Mouse (Mus musculus): Measurements from ENCODE around the gene Ly6g5c. TPM values are rescaled to one million over a fixed set of nuclear protein-coding genes. Genes with fewer than 3 reads are reported as not detected.

Gene Ly6g5c
- total and polyA plus RNA-seq, 3 experiments = not detected

GRCm38 (mm10) chr17:35083929-35084497 lies 24.1 kb upstream of the Ly6g5c start:
- no peak overlapping the region for H3K9ac ChIP-seq (ENCODE audit: low read depth, low read length)
- H3K4me1 ChIP-seq (ENCODE audit: control insufficient read depth, insufficient read depth, low read length) = peaks cover 3% of the 10 kb centered on the region; the same call in 1 of the 2 replicates
- H3K4me3 ChIP-seq = no peak overlapping the region
- H3K79me2 ChIP-seq (replicated peaks; ENCODE audit: control insufficient read depth, insufficient read depth, low read length) = no peaks in the 10 kb centered on the region
- intact Hi-C loops (cut with DNase I) = no loop called here
- WGBS = 49% methylated on average over 3 of the region's 3 CpGs
- H3K27me3 ChIP-seq (ENCODE audit: control insufficient read depth, insufficient read depth, low read length) = no peaks in the 10 kb centered on the region
- no peak overlapping the region for H3K27ac ChIP-seq
- DNase-seq = no peak
- TF ChIP-seq CTCF (IDR thresholded peaks at IDR 0.05) (no peak), POLR2A (IDR thresholded peaks at IDR 0.05; ENCODE audit: insufficient read depth, low read depth, low read length) (no peak), EP300 (IDR thresholded peaks at IDR 0.05; ENCODE audit: insufficient read depth, low read depth, low read length) (no peak)
- no peaks in the 10 kb centered on the region for H3K36me3 ChIP-seq (ENCODE audit: control insufficient read depth, insufficient read depth, low read length)

DNA sequence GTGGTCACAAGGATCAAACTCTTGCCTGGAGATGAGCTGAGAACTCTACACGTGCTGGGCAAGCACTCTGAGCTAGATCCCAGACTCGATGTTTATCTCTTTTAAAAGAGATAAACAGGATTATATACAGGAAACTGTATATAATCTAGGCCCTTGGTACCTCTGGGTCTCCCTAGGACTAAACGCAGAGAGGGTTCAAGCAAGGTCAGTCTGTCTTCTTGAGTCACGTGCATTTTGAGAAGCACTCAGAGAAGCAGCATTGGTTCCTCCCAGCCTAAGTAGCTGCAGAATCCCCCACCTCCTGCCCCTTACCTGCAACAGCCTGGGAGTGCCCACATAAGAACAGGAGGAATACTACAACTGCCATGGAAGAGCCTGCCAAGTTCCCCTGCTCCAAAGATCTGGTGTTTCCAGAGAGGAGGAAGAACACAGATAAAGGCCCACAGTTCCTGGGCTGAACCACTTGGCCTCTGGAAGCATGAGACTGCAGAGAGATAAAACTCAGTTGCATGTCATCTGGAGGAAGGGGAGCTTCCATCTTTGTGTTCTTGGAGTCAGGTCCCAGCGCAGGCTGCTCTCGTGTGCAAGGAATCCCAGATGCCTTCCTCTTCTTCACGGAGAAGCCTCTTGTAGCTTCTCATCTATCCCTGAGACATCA lies 22.7 kb upstream of the Ly6g5c start, which contains the start of gene Ly6g6f:
Gene Ly6g6f (minus strand): TSS at position 403 of the 658 bp plus-strand sequence.
- H3K4me1 ChIP-seq (ENCODE audit: control insufficient read depth, insufficient read depth, low read length) = peaks cover 1% of the 10 kb centered on the region; the same call in 1 of the 2 replicates
- no peaks in the 10 kb centered on the region for H3K79me2 ChIP-seq (replicated peaks; ENCODE audit: control insufficient read depth, insufficient read depth, low read length)
- H3K27ac ChIP-seq = no peak within 1 kb of the TSS
- H3K27me3 ChIP-seq (ENCODE audit: control insufficient read depth, insufficient read depth, low read length) = no peaks in the 10 kb centered on the region
- DNase-seq = no peak
- no peak for TF ChIP-seq EP300 (IDR thresholded peaks at IDR 0.05; ENCODE audit: insufficient read depth, low read depth, low read length)
- no peak for TF ChIP-seq POLR2A (IDR thresholded peaks at IDR 0.05; ENCODE audit: insufficient read depth, low read depth, low read length)
- TF ChIP-seq CTCF (IDR thresholded peaks at IDR 0.05) = no peak
- 36% methylated on average over 7 of the region's 7 CpGs for WGBS
- H3K9ac ChIP-seq (ENCODE audit: low read depth, low read length) = no peak within 1 kb of the TSS
- intact Hi-C loops (cut with DNase I) = no loop called here
- H3K4me3 ChIP-seq = no peak within 1 kb of the TSS
- no peaks in the 10 kb centered on the region for H3K36me3 ChIP-seq (ENCODE audit: control insufficient read depth, insufficient read depth, low read length)

DNA sequence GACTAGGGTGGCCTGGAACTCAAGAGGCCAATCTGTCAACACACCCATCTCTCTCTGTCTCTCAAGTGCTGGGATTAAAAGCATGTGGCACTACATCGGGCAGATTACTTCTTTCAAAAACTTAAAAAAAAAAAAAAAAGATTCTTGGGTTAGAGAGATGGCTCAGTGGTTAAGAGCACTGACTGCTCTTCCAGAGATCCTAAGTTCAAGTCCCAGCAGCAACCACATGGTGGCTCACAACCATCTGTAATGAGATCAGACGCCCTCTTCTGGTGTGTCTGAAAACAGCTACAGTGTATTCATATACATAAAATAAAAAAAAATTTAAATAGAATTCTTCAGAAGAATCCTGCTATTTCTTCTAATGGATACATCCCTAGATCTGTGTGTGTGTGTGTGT lies 19.9 kb upstream of the Ly6g5c start:
- no peak overlapping the region for H3K27ac ChIP-seq
- no peaks in the 10 kb centered on the region for H3K79me2 ChIP-seq (replicated peaks; ENCODE audit: control insufficient read depth, insufficient read depth, low read length)
- H3K4me3 ChIP-seq = no peak overlapping the region
- no peaks in the 10 kb centered on the region for H3K36me3 ChIP-seq (ENCODE audit: control insufficient read depth, insufficient read depth, low read length)
- H3K9ac ChIP-seq (ENCODE audit: low read depth, low read length) = no peak overlapping the region
- H3K27me3 ChIP-seq (ENCODE audit: control insufficient read depth, insufficient read depth, low read length) = no peaks in the 10 kb centered on the region
- peaks cover 1% of the 10 kb centered on the region; the same call in 1 of the 2 replicates for H3K4me1 ChIP-seq (ENCODE audit: control insufficient read depth, insufficient read depth, low read length)
- WGBS = 34% methylated on average over 2 of the region's 2 CpGs
- DNase-seq = no peak
- intact Hi-C loops (cut with DNase I) = loop anchor here (2.0 kb wide), 2 partner anchors 29 to 67 kb away; partner anchors contain the start of gene Ddah2
- TF ChIP-seq EP300 (IDR thresholded peaks at IDR 0.05; ENCODE audit: insufficient read depth, low read depth, low read length) (no peak), CTCF (IDR thresholded peaks at IDR 0.05) (peak; percentile 50)

DNA sequence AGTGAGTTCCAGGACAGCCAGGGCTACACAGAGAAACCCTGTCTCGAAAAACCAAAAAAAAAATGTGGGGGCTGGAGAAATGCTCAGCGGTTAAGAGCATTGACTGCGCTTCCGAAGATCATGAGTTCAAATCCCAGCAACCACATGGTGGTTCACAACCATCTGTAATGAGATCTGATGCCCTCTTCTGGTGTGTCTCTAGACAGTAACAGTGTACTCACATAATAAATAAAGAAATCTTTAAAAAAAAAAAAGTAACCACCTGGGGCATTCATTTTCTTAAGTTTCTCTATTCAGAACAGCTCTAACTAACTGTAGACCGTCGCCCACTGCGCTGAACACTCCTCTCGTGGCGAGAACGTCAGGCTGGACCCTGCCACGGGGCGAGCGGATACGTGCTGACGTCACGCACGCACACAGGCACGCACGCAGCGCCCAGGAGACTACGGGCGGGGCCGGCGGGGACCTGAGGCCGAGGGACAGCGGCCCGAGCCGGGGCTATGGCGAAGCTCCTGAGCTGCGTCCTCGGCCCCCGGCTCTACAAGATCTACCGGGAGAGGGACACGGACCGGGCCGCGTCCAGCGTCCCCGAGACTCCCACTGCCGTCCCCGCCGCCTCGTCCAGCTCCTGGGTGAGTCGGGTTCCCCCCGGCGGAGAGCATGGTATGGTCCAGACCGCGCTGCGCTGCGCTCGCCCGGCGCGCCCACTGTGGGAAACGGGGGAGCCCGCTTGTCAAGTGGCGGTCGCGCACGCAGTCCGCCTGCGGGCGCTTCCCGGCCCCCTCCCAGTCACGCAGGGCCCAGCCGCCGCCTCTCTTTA lies 19.0 kb upstream of the Ly6g5c start, which contains the start of gene Abhd16a:
Gene Abhd16a (plus strand): TSS at position 439 of the 820 bp plus-strand sequence.
- 3% methylated on average over 67 of the region's 67 CpGs for WGBS
- Histone ChIP-seq H3K36me3 (ENCODE audit: control insufficient read depth, insufficient read depth, low read length) (no peaks in the 10 kb centered on the region), H3K4me1 (ENCODE audit: control insufficient read depth, insufficient read depth, low read length) (peaks cover 1% of the 10 kb centered on the region; the same call in 1 of the 2 replicates), H3K79me2 (replicated peaks; ENCODE audit: control insufficient read depth, insufficient read depth, low read length) (no peaks in the 10 kb centered on the region), H3K4me3 (peak within 1 kb of the TSS; percentile 95), H3K27me3 (ENCODE audit: control insufficient read depth, insufficient read depth, low read length) (no peaks in the 10 kb centered on the region), H3K27ac (peak within 1 kb of the TSS; percentile 99), H3K9ac (ENCODE audit: low read depth, low read length) (peak within 1 kb of the TSS; percentile 99)
- DNase-seq = peak; percentile 95 to 97
- intact Hi-C loops (cut with DNase I) = loop anchor here (2.0 kb wide), 2 partner anchors 30 to 68 kb away; partner anchors contain the start of gene Ddah2
- TF ChIP-seq POLR2A (IDR thresholded peaks at IDR 0.05; ENCODE audit: insufficient read depth, low read depth, low read length) (peak; percentile 92), EP300 (IDR thresholded peaks at IDR 0.05; ENCODE audit: insufficient read depth, low read depth, low read length) (no peak), CTCF (IDR thresholded peaks at IDR 0.05) (peak; percentile 58)

- Histone ChIP-seq H3K79me2 (replicated peaks; ENCODE audit: control insufficient read depth, insufficient read depth, low read length) (no peaks in the 10 kb centered on the region), H3K36me3 (ENCODE audit: control insufficient read depth, insufficient read depth, low read length) (no peaks in the 10 kb centered on the region), H3K27ac (peak overlapping the region; percentile 99), H3K27me3 (ENCODE audit: control insufficient read depth, insufficient read depth, low read length) (no peaks in the 10 kb centered on the region), H3K4me3 (peak overlapping the region; percentile 95), H3K9ac (ENCODE audit: low read depth, low read length) (peak overlapping the region; percentile 11), H3K4me1 (ENCODE audit: control insufficient read depth, insufficient read depth, low read length) (peaks cover 1% of the 10 kb centered on the region; the same call in 1 of the 2 replicates)
- TF ChIP-seq EP300 (IDR thresholded peaks at IDR 0.05; ENCODE audit: insufficient read depth, low read depth, low read length) (no peak), POLR2A (IDR thresholded peaks at IDR 0.05; ENCODE audit: insufficient read depth, low read depth, low read length) (no peak), CTCF (IDR thresholded peaks at IDR 0.05) (no peak)
- DNase-seq = peak; percentile 42 to 43
- WGBS = 32% methylated on average over 8 of the region's 8 CpGs
- intact Hi-C loops (cut with DNase I) = loop anchor here (2.0 kb wide), 1 partner anchor 30 kb away; the partner anchor contains the start of gene Gpank1
Observed at GRCm38 (mm10) chr17:35090166-35090932, 17.7 kb upstream of the Ly6g5c start.

Data from heart, adult 2 months (tissue).